Mouse (Mus musculus): Measurements from ENCODE around the gene Esrrg. TPM values are rescaled to one million over a fixed set of nuclear protein-coding genes. Genes with fewer than 3 reads are reported as not detected.
A peak's percentile ranks its signal among the peaks of the same experiment; 100 is the strongest.

Esrrg gene
- polyA plus RNA-seq, 1 experiment from 2014 or later = 2.2 TPM

DNA sequence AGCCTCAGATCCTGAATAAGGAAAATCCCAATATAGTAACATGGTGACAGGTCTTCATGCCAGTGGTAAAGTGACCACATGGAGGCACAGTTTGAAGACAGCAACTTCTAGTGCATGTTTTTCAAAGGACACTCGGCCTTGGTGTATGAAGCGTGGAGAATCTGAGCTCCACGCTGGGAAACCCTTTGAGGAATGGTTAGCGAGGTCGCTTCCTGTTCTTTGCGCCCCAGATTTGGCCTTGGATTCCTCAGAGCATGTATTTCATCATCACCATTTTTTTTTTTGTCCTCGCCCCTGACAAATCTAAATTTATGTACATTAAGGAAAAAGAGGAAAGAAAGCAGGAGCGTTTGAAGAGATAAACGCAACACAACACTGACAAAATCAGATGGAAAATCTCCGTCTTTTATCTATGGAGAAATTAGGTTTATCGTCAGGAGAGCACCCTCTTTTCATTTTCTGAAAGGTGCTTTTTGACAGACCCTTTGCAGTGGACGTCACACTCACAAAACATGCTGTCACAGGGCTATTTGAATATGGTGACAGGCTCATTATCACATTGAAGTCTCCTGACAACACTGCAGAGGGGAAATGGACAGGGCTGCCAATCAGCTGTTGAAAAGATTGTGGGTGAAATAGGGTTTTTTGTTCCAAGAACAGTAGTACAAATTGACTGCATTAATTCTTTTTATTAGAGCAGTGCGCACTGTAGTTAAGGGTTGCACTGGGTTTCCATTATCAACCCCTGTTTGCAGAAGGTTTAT is 476.7 kb downstream of the Esrrg start:
- no peak overlapping the region for H3K9ac ChIP-seq (replicated peaks; ENCODE audit: low read length)
- H3K4me1 ChIP-seq (ENCODE audit: control insufficient read depth, insufficient read depth, low read length) = no peaks in the 10 kb centered on the region
- 62% methylated on average over 13 of the region's 13 CpGs for WGBS
- no peaks in the 10 kb centered on the region for H3K27me3 ChIP-seq (ENCODE audit: control insufficient read depth, insufficient read depth, low read length)
- H3K27ac ChIP-seq (replicated peaks; ENCODE audit: low read depth, low read length) = no peak overlapping the region
- H3K4me3 ChIP-seq (ENCODE audit: low read depth, low read length) = no peak overlapping the region
- DNase-seq (ENCODE audit: low spot score) (no peak), ATAC-seq (replicated peaks; ENCODE audit: insufficient number of reproducible peaks, low FRiP score, low TSS enrichment, low read depth) (no peak)
- no peaks in the 10 kb centered on the region for H3K36me3 ChIP-seq (replicated peaks; ENCODE audit: control insufficient read depth, insufficient read depth, low read depth, low read length)
- H3K4me2 ChIP-seq (ENCODE audit: low read depth, low read length) = no peak overlapping the region
- H3K9me3 ChIP-seq (replicated peaks; ENCODE audit: control insufficient read depth, low read length) = no peaks in the 10 kb centered on the region

DNA sequence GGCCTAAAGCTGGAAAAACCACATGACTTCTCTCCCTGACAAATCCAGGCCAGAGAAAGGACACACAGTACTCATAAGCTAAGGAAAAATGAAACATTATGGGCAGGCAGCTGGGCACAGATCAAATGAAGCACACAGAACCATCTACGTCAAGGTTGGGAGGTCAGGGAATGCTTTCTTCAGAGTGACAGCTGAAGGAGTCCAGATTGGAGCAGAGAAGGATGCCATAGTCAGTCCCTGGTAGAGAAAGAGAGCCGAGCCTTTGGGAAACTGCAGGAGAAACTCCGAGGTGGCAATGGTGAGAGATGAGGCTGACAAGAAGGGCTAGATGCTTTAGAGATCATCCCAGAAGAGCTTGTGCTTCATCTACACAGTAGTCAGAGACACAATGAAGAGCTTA is 485.1 kb downstream of the Esrrg start:
- no peaks in the 10 kb centered on the region for H3K4me1 ChIP-seq (ENCODE audit: control insufficient read depth, insufficient read depth, low read length)
- ATAC-seq (replicated peaks; ENCODE audit: insufficient number of reproducible peaks, low FRiP score, low TSS enrichment, low read depth) (no peak), DNase-seq (ENCODE audit: low spot score) (no peak)
- no peaks in the 10 kb centered on the region for H3K36me3 ChIP-seq (replicated peaks; ENCODE audit: control insufficient read depth, insufficient read depth, low read depth, low read length)
- H3K4me2 ChIP-seq (ENCODE audit: low read depth, low read length) = no peak overlapping the region
- H3K4me3 ChIP-seq (ENCODE audit: low read depth, low read length) = no peak overlapping the region
- H3K27ac ChIP-seq (replicated peaks; ENCODE audit: low read depth, low read length) = no peak overlapping the region
- H3K27me3 ChIP-seq (ENCODE audit: control insufficient read depth, insufficient read depth, low read length) = no peaks in the 10 kb centered on the region
- no peak overlapping the region for H3K9ac ChIP-seq (replicated peaks; ENCODE audit: low read length)
- 77% methylated on average over 3 of the region's 3 CpGs for WGBS
- H3K9me3 ChIP-seq (replicated peaks; ENCODE audit: control insufficient read depth, low read length) = no peaks in the 10 kb centered on the region

DNA sequence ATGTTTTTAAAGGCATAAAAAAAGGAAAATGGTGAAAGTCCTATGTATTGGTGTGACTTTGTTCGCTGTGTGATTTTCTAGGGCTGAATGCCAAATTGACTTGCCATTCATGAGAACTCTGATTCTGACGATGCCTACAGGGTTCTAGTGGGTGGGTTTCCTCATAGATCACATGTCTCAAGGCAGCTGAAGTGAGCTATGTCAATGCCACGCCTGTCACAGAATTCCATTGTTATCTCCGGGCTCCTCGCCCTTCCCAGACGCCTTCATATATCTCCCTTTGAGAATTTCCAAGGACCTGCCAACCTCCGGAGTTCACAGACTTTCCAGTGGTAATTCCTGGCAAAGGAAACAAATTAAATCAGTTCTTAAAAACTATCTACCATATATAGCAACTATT is 493.2 kb downstream of the Esrrg start:
- H3K9ac ChIP-seq (replicated peaks; ENCODE audit: low read length) = no peak overlapping the region
- H3K27me3 ChIP-seq (ENCODE audit: control insufficient read depth, insufficient read depth, low read length) = no peaks in the 10 kb centered on the region
- no peaks in the 10 kb centered on the region for H3K4me1 ChIP-seq (ENCODE audit: control insufficient read depth, insufficient read depth, low read length)
- no peak overlapping the region for H3K4me3 ChIP-seq (ENCODE audit: low read depth, low read length)
- no peak for ATAC-seq (replicated peaks; ENCODE audit: insufficient number of reproducible peaks, low FRiP score, low TSS enrichment, low read depth)
- H3K4me2 ChIP-seq (ENCODE audit: low read depth, low read length) = no peak overlapping the region
- no peak overlapping the region for H3K27ac ChIP-seq (replicated peaks; ENCODE audit: low read depth, low read length)
- no peaks in the 10 kb centered on the region for H3K9me3 ChIP-seq (replicated peaks; ENCODE audit: control insufficient read depth, low read length)
- no peak for DNase-seq (ENCODE audit: low spot score)
- no peaks in the 10 kb centered on the region for H3K36me3 ChIP-seq (replicated peaks; ENCODE audit: control insufficient read depth, insufficient read depth, low read depth, low read length)
- WGBS = 78% methylated on average over 7 of the region's 7 CpGs

DNA sequence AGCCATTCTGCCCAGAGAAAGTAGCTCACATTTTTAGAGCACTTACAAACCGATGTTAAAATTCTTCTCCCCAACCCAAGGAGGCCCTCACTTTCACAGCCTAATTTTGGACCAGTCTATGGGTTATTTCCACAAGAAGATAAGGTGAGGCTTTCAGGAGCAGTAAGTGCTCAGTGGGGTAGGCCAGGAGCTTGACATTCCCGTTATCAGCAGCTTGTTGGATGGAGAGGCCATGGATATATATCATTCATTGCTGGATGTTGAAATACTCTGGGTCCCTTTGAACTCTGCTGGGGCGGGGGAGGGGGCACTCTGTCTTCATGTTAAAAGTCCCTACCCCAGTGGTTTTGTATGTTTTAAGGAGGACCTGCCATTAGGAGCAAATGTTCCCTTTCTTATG is 494.6 kb downstream of the Esrrg start:
- Histone ChIP-seq H3K9ac (replicated peaks; ENCODE audit: low read length) (no peak overlapping the region), H3K4me3 (ENCODE audit: low read depth, low read length) (no peak overlapping the region), H3K27ac (replicated peaks; ENCODE audit: low read depth, low read length) (no peak overlapping the region), H3K4me2 (ENCODE audit: low read depth, low read length) (no peak overlapping the region), H3K27me3 (ENCODE audit: control insufficient read depth, insufficient read depth, low read length) (no peaks in the 10 kb centered on the region), H3K36me3 (replicated peaks; ENCODE audit: control insufficient read depth, insufficient read depth, low read depth, low read length) (no peaks in the 10 kb centered on the region), H3K4me1 (ENCODE audit: control insufficient read depth, insufficient read depth, low read length) (no peaks in the 10 kb centered on the region), H3K9me3 (replicated peaks; ENCODE audit: control insufficient read depth, low read length) (no peaks in the 10 kb centered on the region)
- DNase-seq (ENCODE audit: low spot score) = no peak
- no peak for ATAC-seq (replicated peaks; ENCODE audit: insufficient number of reproducible peaks, low FRiP score, low TSS enrichment, low read depth)
- WGBS = 57% methylated on average over 3 of the region's 3 CpGs

GRCm38 (mm10) chr1:188105516-188105915 is 496.9 kb downstream of the Esrrg start:
- no peak overlapping the region for H3K9ac ChIP-seq (replicated peaks; ENCODE audit: low read length)
- H3K4me2 ChIP-seq (ENCODE audit: low read depth, low read length) = no peak overlapping the region
- no peak for DNase-seq (ENCODE audit: low spot score)
- no peaks in the 10 kb centered on the region for H3K27me3 ChIP-seq (ENCODE audit: control insufficient read depth, insufficient read depth, low read length)
- H3K4me1 ChIP-seq (ENCODE audit: control insufficient read depth, insufficient read depth, low read length) = no peaks in the 10 kb centered on the region
- H3K9me3 ChIP-seq (replicated peaks; ENCODE audit: control insufficient read depth, low read length) = no peaks in the 10 kb centered on the region
- WGBS = 62% methylated on average over 4 of the region's 4 CpGs
- ATAC-seq (replicated peaks; ENCODE audit: insufficient number of reproducible peaks, low FRiP score, low TSS enrichment, low read depth) = no peak
- no peak overlapping the region for H3K27ac ChIP-seq (replicated peaks; ENCODE audit: low read depth, low read length)
- no peaks in the 10 kb centered on the region for H3K36me3 ChIP-seq (replicated peaks; ENCODE audit: control insufficient read depth, insufficient read depth, low read depth, low read length)
- H3K4me3 ChIP-seq (ENCODE audit: low read depth, low read length) = no peak overlapping the region

DNA sequence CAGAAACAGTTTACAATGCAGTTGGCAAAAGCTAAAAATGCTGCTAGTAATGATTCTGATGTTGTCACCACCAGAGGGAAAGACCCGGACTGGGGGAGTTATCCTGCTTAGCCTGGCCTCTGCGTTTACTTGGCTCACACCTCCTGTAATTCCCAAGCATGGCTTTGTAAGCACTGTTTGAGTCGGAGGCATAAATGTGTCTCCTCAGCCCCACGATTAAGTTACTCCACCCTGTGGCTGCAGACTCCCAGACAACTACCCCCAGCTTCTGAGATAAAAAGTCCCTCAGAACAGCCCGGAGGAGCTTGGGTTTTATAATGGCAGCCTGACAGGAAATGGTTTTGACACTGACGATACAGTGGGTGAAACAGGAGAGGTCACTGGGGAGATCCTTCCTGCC is 499.4 kb downstream of the Esrrg start:
- no peaks in the 10 kb centered on the region for H3K36me3 ChIP-seq (replicated peaks; ENCODE audit: control insufficient read depth, insufficient read depth, low read depth, low read length)
- WGBS = 37% methylated on average over 6 of the region's 6 CpGs
- no peak overlapping the region for H3K27ac ChIP-seq (replicated peaks; ENCODE audit: low read depth, low read length)
- H3K9ac ChIP-seq (replicated peaks; ENCODE audit: low read length) = no peak overlapping the region
- no peaks in the 10 kb centered on the region for H3K4me1 ChIP-seq (ENCODE audit: control insufficient read depth, insufficient read depth, low read length)
- ATAC-seq (replicated peaks; ENCODE audit: insufficient number of reproducible peaks, low FRiP score, low TSS enrichment, low read depth) (no peak), DNase-seq (ENCODE audit: low spot score) (peak; percentile 0)
- no peaks in the 10 kb centered on the region for H3K27me3 ChIP-seq (ENCODE audit: control insufficient read depth, insufficient read depth, low read length)
- H3K4me2 ChIP-seq (ENCODE audit: low read depth, low read length) = no peak overlapping the region
- H3K4me3 ChIP-seq (ENCODE audit: low read depth, low read length) = no peak overlapping the region
- no peaks in the 10 kb centered on the region for H3K9me3 ChIP-seq (replicated peaks; ENCODE audit: control insufficient read depth, low read length)

- no peak for ATAC-seq (replicated peaks; ENCODE audit: insufficient number of reproducible peaks, low FRiP score, low TSS enrichment, low read depth)
- no peak overlapping the region for H3K9ac ChIP-seq (replicated peaks; ENCODE audit: low read length)
- H3K27ac ChIP-seq (replicated peaks; ENCODE audit: low read depth, low read length) = no peak overlapping the region
- no peaks in the 10 kb centered on the region for H3K36me3 ChIP-seq (replicated peaks; ENCODE audit: control insufficient read depth, insufficient read depth, low read depth, low read length)
- no peaks in the 10 kb centered on the region for H3K4me1 ChIP-seq (ENCODE audit: control insufficient read depth, insufficient read depth, low read length)
- no peaks in the 10 kb centered on the region for H3K9me3 ChIP-seq (replicated peaks; ENCODE audit: control insufficient read depth, low read length)
- H3K4me2 ChIP-seq (ENCODE audit: low read depth, low read length) = no peak overlapping the region
- WGBS = 72% methylated on average over 3 of the region's 3 CpGs
- no peak overlapping the region for H3K4me3 ChIP-seq (ENCODE audit: low read depth, low read length)
- no peaks in the 10 kb centered on the region for H3K27me3 ChIP-seq (ENCODE audit: control insufficient read depth, insufficient read depth, low read length)
- no peak for DNase-seq (ENCODE audit: low spot score)
These were observed 503.0 kb downstream of the Esrrg start for GRCm38 (mm10) chr1:188111552-188111951.

- no peaks in the 10 kb centered on the region for H3K36me3 ChIP-seq (replicated peaks; ENCODE audit: control insufficient read depth, insufficient read depth, low read depth, low read length)
- WGBS = 90% methylated on average over 3 of the region's 3 CpGs
- H3K4me1 ChIP-seq (ENCODE audit: control insufficient read depth, insufficient read depth, low read length) = no peaks in the 10 kb centered on the region
- no peak overlapping the region for H3K4me2 ChIP-seq (ENCODE audit: low read depth, low read length)
- H3K9ac ChIP-seq (replicated peaks; ENCODE audit: low read length) = no peak overlapping the region
- no peak overlapping the region for H3K4me3 ChIP-seq (ENCODE audit: low read depth, low read length)
- DNase-seq (ENCODE audit: low spot score) = no peak
- H3K9me3 ChIP-seq (replicated peaks; ENCODE audit: control insufficient read depth, low read length) = no peaks in the 10 kb centered on the region
- H3K27me3 ChIP-seq (ENCODE audit: control insufficient read depth, insufficient read depth, low read length) = no peaks in the 10 kb centered on the region
- H3K27ac ChIP-seq (replicated peaks; ENCODE audit: low read depth, low read length) = no peak overlapping the region
- ATAC-seq (replicated peaks; ENCODE audit: insufficient number of reproducible peaks, low FRiP score, low TSS enrichment, low read depth) = no peak
These were observed 504.6 kb downstream of the Esrrg start for GRCm38 (mm10) chr1:188113240-188113639.
